Mouse (Mus musculus): Measurements from ENCODE around the gene Iqgap2.

DNA sequence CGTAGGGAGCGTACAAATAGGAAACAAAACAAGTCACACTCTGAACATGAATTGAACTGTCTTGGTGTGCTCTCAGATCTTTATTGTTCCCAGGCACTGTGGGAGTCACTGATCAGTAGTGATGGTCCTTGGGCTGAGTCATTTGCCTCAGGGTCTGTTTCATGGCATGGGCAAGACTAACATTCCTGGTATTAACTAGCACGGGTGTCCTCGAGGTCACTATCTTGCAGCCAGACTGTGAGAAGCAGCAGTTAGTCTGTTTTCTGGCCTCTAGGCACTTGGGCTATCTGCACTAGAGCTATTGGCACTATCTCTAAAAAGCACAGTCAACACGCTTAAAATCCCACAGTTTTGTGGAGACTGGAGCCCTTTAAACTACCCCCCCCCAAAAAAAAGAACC is 295.8 kb downstream of the Iqgap2 start:
- TF ChIP-seq CTCF (IDR thresholded peaks at IDR 0.05; ENCODE audit: low read depth) (no peak), EP300 (IDR thresholded peaks at IDR 0.05; ENCODE audit: low read depth) (no peak)

Data from heart, postnatal 0 days (tissue).